Mouse (Mus musculus) brain, embryonic 14.5 days (tissue): Measurements from ENCODE around the gene Dnaaf1. TPM values are rescaled to one million over a fixed set of nuclear protein-coding genes. Genes with fewer than 3 reads are reported as not detected.

Source experiments
- DNase-seq: peaks from one replicate; pipeline ENCODE4 v3.0.0-alpha.2; 2011; ENCODE audit warnings: low read depth
- CTCF ChIP-seq: fragments of 200-500 bp; IDR thresholded peaks from 2 replicates; pipeline ENCODE4 v1.5.1; 2012; ENCODE audit warnings: inconsistent platforms, mild to moderate bottlenecking, moderate library complexity, borderline replicate concordance; ENCODE audit not compliant: insufficient read depth, insufficient read length; ENCODE audit errors: extremely low read depth
- POLR2A ChIP-seq: fragments of 200-500 bp; IDR thresholded peaks from 2 replicates; pipeline ENCODE4 v1.6.1; 2012; ENCODE audit warnings: mild to moderate bottlenecking, inconsistent platforms, borderline replicate concordance; ENCODE audit not compliant: poor library complexity, insufficient read depth, insufficient read length, severe bottlenecking; ENCODE audit errors: extremely low read depth
- polyA plus RNA-seq: library from polyadenylated mRNA; depleted of rRNA; stranded (reverse); fragments of >200 nt; gene quantifications from 2 replicates; pipeline ENCODE4 v1.2.3, GENCODE M21; 2012; rRNA removed

Gene Dnaaf1
- 0.40 and 0.44 TPM in 2 replicates for polyA plus RNA-seq

- DNase-seq = peak; percentile 96
- peak; percentile 98 for TF ChIP-seq POLR2A
- TF ChIP-seq CTCF = peak; percentile 30; the same call in 1 of the 2 replicates
These were observed at the start of gene Dnaaf1, which contains the start of gene Hsdl1 for GRCm38 (mm10) chr8:119574437-119575365. Dnaaf1 (plus strand) TSS chr8:119575235. Hsdl1 (minus strand) TSS chr8:119575183.

GRCm38 (mm10) chr8:119528762-119529161, 46.3 kb upstream of the Dnaaf1 start:
- DNase-seq = no peak
- TF ChIP-seq POLR2A (no peak), CTCF (no peak)

GRCm38 (mm10) chr8:119530937-119531336, 44.1 kb upstream of the Dnaaf1 start:
- DNase-seq = no peak

GRCm38 (mm10) chr8:119531397-119531796, 43.6 kb upstream of the Dnaaf1 start:
- no peak for DNase-seq
- no peak for TF ChIP-seq CTCF
- TF ChIP-seq POLR2A = no peak

More at GRCm38 (mm10) chr8:119530937-119531336, 44.1 kb upstream of the Dnaaf1 start:
- TF ChIP-seq CTCF = no peak
- no peak for TF ChIP-seq POLR2A

- no peak for DNase-seq
- TF ChIP-seq CTCF (no peak), POLR2A (no peak)
These were observed 43.1 kb upstream of the Dnaaf1 start for GRCm38 (mm10) chr8:119531973-119532372.

GRCm38 (mm10) chr8:119544606-119545005, 30.4 kb upstream of the Dnaaf1 start:
- DNase-seq = no peak
- TF ChIP-seq CTCF = no peak
- TF ChIP-seq POLR2A = no peak

GRCm38 (mm10) chr8:119545180-119545579, 29.9 kb upstream of the Dnaaf1 start:
- no peak for TF ChIP-seq POLR2A
- TF ChIP-seq CTCF = no peak
- DNase-seq = no peak

GRCm38 (mm10) chr8:119545791-119546190, 29.2 kb upstream of the Dnaaf1 start:
- no peak for DNase-seq
- TF ChIP-seq CTCF (no peak), POLR2A (no peak)

GRCm38 (mm10) chr8:119547019-119547691, 27.9 kb upstream of the Dnaaf1 start:
- TF ChIP-seq POLR2A (no peak), CTCF (no peak)
- DNase-seq = no peak

- no peak for TF ChIP-seq CTCF
- TF ChIP-seq POLR2A = no peak
- no peak for DNase-seq
These were observed 26.4 kb upstream of the Dnaaf1 start for GRCm38 (mm10) chr8:119548560-119549113.

GRCm38 (mm10) chr8:119552967-119553366, 22.1 kb upstream of the Dnaaf1 start:
- TF ChIP-seq CTCF (no peak), POLR2A (no peak)
- DNase-seq = no peak

GRCm38 (mm10) chr8:119555861-119556260, 19.2 kb upstream of the Dnaaf1 start:
- DNase-seq = peak; percentile 69
- TF ChIP-seq CTCF (no peak), POLR2A (no peak)

GRCm38 (mm10) chr8:119557132-119557531, 17.9 kb upstream of the Dnaaf1 start:
- TF ChIP-seq POLR2A (no peak), CTCF (no peak)
- DNase-seq = no peak

GRCm38 (mm10) chr8:119557821-119558602, 17.0 kb upstream of the Dnaaf1 start:
- DNase-seq = peak; percentile 90
- TF ChIP-seq CTCF (no peak), POLR2A (no peak)
